Mouse (Mus musculus): ENCODE results near the gene Pdcd4.

GRCm38 (mm10) chr19:53887822-53888221, 4.2 kb upstream of the Pdcd4 start:
- TF ChIP-seq POLR2A (IDR thresholded peaks at IDR 0.05; ENCODE audit: low read depth, low read length) (no peak), CTCF (IDR thresholded peaks at IDR 0.05; ENCODE audit: extremely low read depth, insufficient read length, insufficient replicate concordance, low read depth, low read length) (no peak)
